Mouse (Mus musculus): ENCODE data around the gene Taldo1.

GRCm38 (mm10) chr7:141410631-141411030 lies 18.6 kb downstream of the Taldo1 start:
- TF ChIP-seq CTCF (IDR thresholded peaks at IDR 0.05; ENCODE audit: control insufficient read depth, insufficient read depth, low read length) (no peak), POLR2A (IDR thresholded peaks at IDR 0.05; ENCODE audit: borderline replicate concordance, control insufficient read depth, low read depth, low read length) (0 out of 2 replicates have a peak, but pooled peaks have one; percentile 16)
